Mouse (Mus musculus): ENCODE measurements around the gene Ube2k. TPM values are rescaled to one million over a fixed set of nuclear protein-coding genes. Genes with fewer than 3 reads are reported as not detected.
A peak's percentile ranks its signal among the peaks of the same experiment; 100 is the strongest.

Gene Ube2k
- polyA plus RNA-seq, 1 experiment from 2014 or later, result 122 TPM

DNA sequence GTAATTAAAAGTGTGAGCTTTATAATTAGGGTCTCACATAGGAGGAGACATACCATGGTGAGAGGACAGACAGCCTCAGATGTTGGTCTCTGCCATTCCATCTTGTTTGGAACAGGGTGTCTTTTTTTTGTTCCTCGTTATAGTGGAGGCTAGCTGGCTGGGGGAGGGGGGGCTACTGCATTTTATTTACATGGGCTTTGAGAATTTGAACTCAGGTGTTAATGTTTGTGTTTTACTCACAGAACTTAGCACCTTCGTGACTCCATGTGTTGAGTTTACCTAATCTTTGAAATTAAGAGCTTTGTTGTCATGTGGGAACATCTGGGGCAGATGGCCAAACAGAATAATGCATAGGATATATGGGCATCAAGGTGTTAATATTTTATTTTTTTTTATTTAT, 7.6 kb downstream of the Ube2k start:
- H3K9me3 ChIP-seq (ENCODE audit: control insufficient read depth, low read length), result no peaks in the 10 kb centered on the region
- 91% methylated on average over 2 of the region's 2 CpGs for WGBS
- no peaks in the 10 kb centered on the region for H3K27me3 ChIP-seq (replicated peaks; ENCODE audit: control insufficient read depth, insufficient read depth, low read length)
- no peak overlapping the region for H3K27ac ChIP-seq (replicated peaks; ENCODE audit: low read depth, low read length)
- H3K9ac ChIP-seq (ENCODE audit: low read depth, low read length), result no peak overlapping the region
- H3K4me2 ChIP-seq (ENCODE audit: low read depth, low read length), result no peak overlapping the region
- ATAC-seq (ENCODE audit: low read depth) (no peak), DNase-seq (ENCODE audit: low spot score) (no peak)
- no peak overlapping the region for H3K4me3 ChIP-seq (ENCODE audit: low read depth, low read length)
- no peaks in the 10 kb centered on the region for H3K36me3 ChIP-seq (ENCODE audit: control insufficient read depth, insufficient read depth, low read length)
- H3K4me1 ChIP-seq (ENCODE audit: control insufficient read depth, insufficient read depth, low read length), result no peaks in the 10 kb centered on the region

DNA sequence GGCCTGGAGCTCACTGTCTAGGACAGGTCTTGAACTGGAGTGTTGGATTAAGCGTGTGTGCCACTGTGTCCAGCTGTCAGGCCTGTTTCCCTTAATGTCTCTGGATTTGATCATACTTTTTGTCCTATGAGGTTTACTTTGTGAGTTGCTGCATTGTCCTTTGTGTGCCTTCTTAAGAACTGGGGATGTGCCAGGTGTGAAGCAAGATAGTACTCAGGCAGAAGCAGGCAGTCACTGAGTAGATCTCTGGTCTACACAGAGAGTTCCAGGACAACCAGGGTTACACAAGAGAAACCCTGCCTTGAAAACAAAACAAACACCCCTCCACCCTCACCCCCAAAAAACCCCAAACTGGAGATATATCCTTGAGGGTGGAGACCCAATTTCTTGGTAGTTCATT, 12.6 kb downstream of the Ube2k start:
- ATAC-seq (ENCODE audit: low read depth) (no peak), DNase-seq (ENCODE audit: low spot score) (no peak)
- no peak overlapping the region for H3K4me3 ChIP-seq (ENCODE audit: low read depth, low read length)
- 0 out of 2 replicates have a peak overlapping the region, but pooled peaks have one; percentile 8 for H3K27ac ChIP-seq (replicated peaks; ENCODE audit: low read depth, low read length)
- H3K9me3 ChIP-seq (ENCODE audit: control insufficient read depth, low read length), result no peaks in the 10 kb centered on the region
- peaks cover 4% of the 10 kb centered on the region; the same call in 1 of the 2 replicates for H3K36me3 ChIP-seq (ENCODE audit: control insufficient read depth, insufficient read depth, low read length)
- no peaks in the 10 kb centered on the region for H3K4me1 ChIP-seq (ENCODE audit: control insufficient read depth, insufficient read depth, low read length)
- no peak overlapping the region for H3K9ac ChIP-seq (ENCODE audit: low read depth, low read length)
- H3K27me3 ChIP-seq (replicated peaks; ENCODE audit: control insufficient read depth, insufficient read depth, low read length), result no peaks in the 10 kb centered on the region
- H3K4me2 ChIP-seq (ENCODE audit: low read depth, low read length), result no peak overlapping the region
- 89% methylated on average over 1 of the region's 1 CpGs for WGBS

DNA sequence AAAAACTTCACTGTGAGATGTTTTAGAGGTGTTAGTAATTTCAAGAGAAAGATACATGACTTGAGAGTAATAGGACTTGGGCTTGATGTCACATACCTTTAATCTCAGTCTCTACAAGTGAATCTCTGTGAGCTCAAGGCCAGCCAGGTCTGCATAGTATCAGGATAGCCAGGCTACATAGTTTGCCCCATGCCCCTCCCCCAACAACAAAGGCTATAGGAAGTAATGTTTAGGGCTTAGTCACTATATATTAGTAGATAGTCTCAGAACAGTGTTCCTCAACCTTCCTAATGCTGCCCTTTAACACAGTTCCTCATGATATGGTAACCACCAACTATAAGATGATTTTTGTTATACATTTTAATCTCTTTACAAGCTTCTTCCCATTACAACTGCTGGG, 20.1 kb downstream of the Ube2k start:
- Histone ChIP-seq H3K4me2 (ENCODE audit: low read depth, low read length) (no peak overlapping the region), H3K9ac (ENCODE audit: low read depth, low read length) (no peak overlapping the region), H3K27ac (replicated peaks; ENCODE audit: low read depth, low read length) (no peak overlapping the region), H3K27me3 (replicated peaks; ENCODE audit: control insufficient read depth, insufficient read depth, low read length) (no peaks in the 10 kb centered on the region), H3K36me3 (ENCODE audit: control insufficient read depth, insufficient read depth, low read length) (peaks cover 9% of the 10 kb centered on the region), H3K9me3 (ENCODE audit: control insufficient read depth, low read length) (no peaks in the 10 kb centered on the region), H3K4me1 (ENCODE audit: control insufficient read depth, insufficient read depth, low read length) (no peaks in the 10 kb centered on the region), H3K4me3 (ENCODE audit: low read depth, low read length) (no peak overlapping the region)
- ATAC-seq (ENCODE audit: low read depth) (no peak), DNase-seq (ENCODE audit: low spot score) (no peak)

DNA sequence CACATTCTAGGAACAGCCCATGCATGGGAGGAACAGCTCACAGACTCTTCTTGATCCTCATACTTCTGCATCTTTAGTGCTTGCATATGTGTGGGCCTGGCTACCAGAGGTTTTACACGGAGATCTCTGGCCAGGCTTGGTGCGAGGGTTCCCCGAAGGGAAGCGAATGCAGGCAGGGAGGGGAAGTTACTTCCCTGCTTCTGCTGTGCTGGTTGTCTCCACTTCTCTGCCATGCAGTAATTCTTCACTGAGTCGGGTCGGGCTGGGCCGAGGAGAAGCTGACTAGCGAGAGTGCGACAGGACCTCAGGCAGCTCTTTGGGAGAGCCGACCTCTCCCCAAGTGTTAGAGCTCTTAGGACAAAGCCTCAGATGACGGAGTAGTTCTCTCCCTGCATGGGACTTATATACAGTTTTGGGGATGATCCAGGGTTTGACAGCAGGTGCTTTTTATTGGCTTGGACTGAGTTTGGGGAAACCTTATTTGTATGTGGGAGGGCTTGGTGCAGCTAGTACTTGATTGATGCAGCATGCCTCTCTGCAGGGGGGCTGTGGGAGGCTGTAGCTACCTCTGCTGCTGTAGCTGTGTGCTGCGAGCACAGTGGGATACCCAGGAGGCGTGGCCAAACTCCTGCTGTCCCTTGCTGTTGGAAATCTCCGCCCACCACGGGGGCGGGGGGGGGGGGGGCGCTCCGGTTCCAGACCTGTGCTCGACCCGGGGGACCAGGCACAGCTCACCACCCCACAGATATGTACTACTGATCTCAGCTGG, 24.3 kb downstream of the Ube2k start:
- Histone ChIP-seq H3K9me3 (ENCODE audit: control insufficient read depth, low read length) (no peaks in the 10 kb centered on the region), H3K9ac (ENCODE audit: low read depth, low read length) (no peak overlapping the region), H3K4me1 (ENCODE audit: control insufficient read depth, insufficient read depth, low read length) (no peaks in the 10 kb centered on the region), H3K27ac (replicated peaks; ENCODE audit: low read depth, low read length) (no peak overlapping the region), H3K27me3 (replicated peaks; ENCODE audit: control insufficient read depth, insufficient read depth, low read length) (no peaks in the 10 kb centered on the region), H3K4me3 (ENCODE audit: low read depth, low read length) (no peak overlapping the region), H3K4me2 (ENCODE audit: low read depth, low read length) (no peak overlapping the region), H3K36me3 (ENCODE audit: control insufficient read depth, insufficient read depth, low read length) (peaks cover 5% of the 10 kb centered on the region; the same call in 1 of the 2 replicates)
- WGBS, result 42% methylated on average over 17 of the region's 20 CpGs
- DNase-seq (ENCODE audit: low spot score), result peak; percentile 12
- no peak for ATAC-seq (ENCODE audit: low read depth)

DNA sequence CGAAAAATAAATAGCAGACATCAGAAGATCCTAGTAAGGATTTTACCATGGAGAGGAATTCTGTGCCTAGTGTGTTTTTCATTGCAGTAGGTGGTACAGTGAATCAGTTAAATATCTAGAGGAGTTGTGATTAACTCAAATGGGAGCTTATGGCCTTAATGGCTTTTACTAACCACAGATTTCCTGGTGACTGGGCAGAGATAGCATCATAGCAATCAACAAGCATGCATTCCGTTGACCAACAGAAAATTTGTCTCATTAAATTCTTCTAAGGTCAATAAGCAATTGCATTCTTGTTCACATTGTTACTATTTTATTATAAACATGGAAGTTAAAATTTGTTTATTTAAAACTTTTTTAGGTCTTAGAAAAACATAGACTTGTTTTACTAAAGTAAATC, 28.5 kb downstream of the Ube2k start:
- H3K27me3 ChIP-seq (replicated peaks; ENCODE audit: control insufficient read depth, insufficient read depth, low read length), result no peaks in the 10 kb centered on the region
- no peak overlapping the region for H3K4me2 ChIP-seq (ENCODE audit: low read depth, low read length)
- DNase-seq (ENCODE audit: low spot score) (no peak), ATAC-seq (ENCODE audit: low read depth) (no peak)
- H3K9ac ChIP-seq (ENCODE audit: low read depth, low read length), result no peak overlapping the region
- no peak overlapping the region for H3K4me3 ChIP-seq (ENCODE audit: low read depth, low read length)
- peaks cover 26% of the 10 kb centered on the region for H3K36me3 ChIP-seq (ENCODE audit: control insufficient read depth, insufficient read depth, low read length)
- no peaks in the 10 kb centered on the region for H3K9me3 ChIP-seq (ENCODE audit: control insufficient read depth, low read length)
- no peaks in the 10 kb centered on the region for H3K4me1 ChIP-seq (ENCODE audit: control insufficient read depth, insufficient read depth, low read length)
- WGBS, result 79% methylated on average over 2 of the region's 2 CpGs
- H3K27ac ChIP-seq (replicated peaks; ENCODE audit: low read depth, low read length), result no peak overlapping the region

DNA sequence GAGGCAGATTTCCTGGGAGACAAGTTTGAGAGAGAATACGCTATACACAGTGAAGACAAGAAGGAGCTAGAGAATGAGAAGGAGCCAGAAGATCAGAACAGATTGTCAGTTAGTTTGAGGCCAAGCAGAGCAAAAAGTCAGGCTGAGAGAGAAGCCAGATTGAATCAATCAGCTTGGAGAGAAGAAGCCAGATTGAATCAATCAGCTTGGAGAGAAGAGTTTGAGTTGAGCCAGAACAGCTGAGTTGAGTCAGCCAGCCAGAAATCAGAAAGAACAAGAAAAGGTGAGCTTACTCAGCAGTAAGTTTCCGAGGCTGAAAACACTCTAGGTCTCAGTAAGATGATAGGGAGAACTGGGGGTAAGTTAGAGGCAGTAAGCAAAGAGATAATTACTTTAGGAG, 37.8 kb downstream of the Ube2k start:
- Histone ChIP-seq H3K27ac (replicated peaks; ENCODE audit: low read depth, low read length) (no peak overlapping the region), H3K36me3 (ENCODE audit: control insufficient read depth, insufficient read depth, low read length) (peaks cover 37% of the 10 kb centered on the region), H3K4me2 (ENCODE audit: low read depth, low read length) (no peak overlapping the region), H3K9me3 (ENCODE audit: control insufficient read depth, low read length) (no peaks in the 10 kb centered on the region), H3K4me1 (ENCODE audit: control insufficient read depth, insufficient read depth, low read length) (no peaks in the 10 kb centered on the region; the same call in 1 of the 2 replicates), H3K4me3 (ENCODE audit: low read depth, low read length) (no peak overlapping the region), H3K9ac (ENCODE audit: low read depth, low read length) (no peak overlapping the region), H3K27me3 (replicated peaks; ENCODE audit: control insufficient read depth, insufficient read depth, low read length) (no peaks in the 10 kb centered on the region)
- DNase-seq (ENCODE audit: low spot score) (peak; percentile 31), ATAC-seq (ENCODE audit: low read depth) (no peak)
- WGBS, result 60% methylated on average over 2 of the region's 2 CpGs

DNA sequence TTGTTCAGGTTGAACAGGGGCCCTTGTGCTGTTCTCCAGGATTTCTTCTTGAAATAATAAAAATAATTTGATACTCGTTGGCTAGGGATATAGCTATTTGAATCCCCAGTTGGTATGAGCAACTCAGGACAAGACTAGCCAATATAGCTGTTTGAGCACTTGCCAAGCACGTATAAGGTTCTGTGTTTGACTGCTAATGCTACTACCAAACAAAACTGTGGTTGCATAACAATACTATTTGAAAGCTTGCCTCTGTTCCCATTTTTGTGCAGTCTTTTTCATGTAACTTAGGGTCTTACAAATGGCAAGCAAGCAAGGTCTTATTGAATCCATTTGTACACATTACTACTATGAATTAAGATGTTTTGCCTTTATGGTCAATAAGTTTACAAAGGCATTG, 38.9 kb downstream of the Ube2k start:
- Histone ChIP-seq H3K36me3 (ENCODE audit: control insufficient read depth, insufficient read depth, low read length) (peaks cover 35% of the 10 kb centered on the region), H3K27ac (replicated peaks; ENCODE audit: low read depth, low read length) (no peak overlapping the region), H3K9me3 (ENCODE audit: control insufficient read depth, low read length) (no peaks in the 10 kb centered on the region), H3K27me3 (replicated peaks; ENCODE audit: control insufficient read depth, insufficient read depth, low read length) (no peaks in the 10 kb centered on the region), H3K4me3 (ENCODE audit: low read depth, low read length) (no peak overlapping the region), H3K9ac (ENCODE audit: low read depth, low read length) (no peak overlapping the region), H3K4me1 (ENCODE audit: control insufficient read depth, insufficient read depth, low read length) (no peaks in the 10 kb centered on the region; the same call in 1 of the 2 replicates), H3K4me2 (ENCODE audit: low read depth, low read length) (no peak overlapping the region)
- peak; percentile 15 for DNase-seq (ENCODE audit: low spot score)
- WGBS, result 74% methylated on average over 2 of the region's 2 CpGs
- no peak for ATAC-seq (ENCODE audit: low read depth)

DNA sequence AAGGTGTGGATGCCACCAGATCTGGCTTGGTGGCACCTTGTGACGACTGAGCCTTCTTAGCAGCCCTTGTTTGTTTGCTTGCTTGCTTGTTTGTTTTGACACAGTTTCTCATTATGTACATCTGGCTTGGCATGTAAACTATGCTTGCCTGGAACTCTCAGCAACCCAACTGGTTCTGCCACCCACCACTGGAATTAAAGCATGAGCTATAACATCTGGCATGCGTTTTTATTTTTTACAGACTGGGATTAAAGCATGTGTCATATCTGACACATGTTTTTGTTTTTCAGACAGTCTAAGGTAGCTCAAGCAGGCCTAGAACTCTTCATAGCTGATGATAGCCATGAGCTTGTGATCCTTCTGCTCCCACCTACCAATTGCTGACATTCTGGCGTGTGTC, 41.5 kb downstream of the Ube2k start:
- H3K4me2 ChIP-seq (ENCODE audit: low read depth, low read length), result no peak overlapping the region
- peak; percentile 8 for DNase-seq (ENCODE audit: low spot score)
- no peaks in the 10 kb centered on the region for H3K9me3 ChIP-seq (ENCODE audit: control insufficient read depth, low read length)
- 69% methylated on average over 3 of the region's 3 CpGs for WGBS
- H3K36me3 ChIP-seq (ENCODE audit: control insufficient read depth, insufficient read depth, low read length), result peaks cover 39% of the 10 kb centered on the region
- no peak overlapping the region for H3K4me3 ChIP-seq (ENCODE audit: low read depth, low read length)
- H3K27me3 ChIP-seq (replicated peaks; ENCODE audit: control insufficient read depth, insufficient read depth, low read length), result no peaks in the 10 kb centered on the region
- H3K4me1 ChIP-seq (ENCODE audit: control insufficient read depth, insufficient read depth, low read length), result no peaks in the 10 kb centered on the region; the same call in 1 of the 2 replicates
- H3K27ac ChIP-seq (replicated peaks; ENCODE audit: low read depth, low read length), result no peak overlapping the region
- H3K9ac ChIP-seq (ENCODE audit: low read depth, low read length), result no peak overlapping the region
- ATAC-seq (ENCODE audit: low read depth), result no peak

DNA sequence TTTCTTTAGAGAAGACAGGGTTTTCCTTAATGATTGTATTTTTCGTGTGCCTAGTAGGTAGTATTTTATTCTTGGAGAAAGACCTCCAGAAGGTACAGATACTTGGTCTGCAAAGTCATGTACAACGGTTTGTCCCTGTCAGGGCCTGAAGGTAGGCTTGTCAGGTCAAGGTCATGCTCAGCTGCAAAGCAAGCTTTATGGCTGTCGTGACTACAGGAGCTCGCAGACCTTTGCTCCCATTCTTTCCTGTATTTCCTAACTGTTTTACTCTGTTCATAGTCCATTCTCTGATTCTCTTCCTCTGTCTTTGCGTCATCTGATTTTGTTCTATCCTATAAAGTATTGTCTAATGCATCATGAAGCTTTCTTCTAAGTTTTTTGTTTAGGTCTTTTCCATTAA, 49.3 kb downstream of the Ube2k start:
- no peak overlapping the region for H3K4me2 ChIP-seq (ENCODE audit: low read depth, low read length)
- ATAC-seq (ENCODE audit: low read depth) (no peak), DNase-seq (ENCODE audit: low spot score) (no peak)
- H3K27me3 ChIP-seq (replicated peaks; ENCODE audit: control insufficient read depth, insufficient read depth, low read length), result no peaks in the 10 kb centered on the region
- H3K9me3 ChIP-seq (ENCODE audit: control insufficient read depth, low read length), result no peaks in the 10 kb centered on the region
- peaks cover 61% of the 10 kb centered on the region for H3K36me3 ChIP-seq (ENCODE audit: control insufficient read depth, insufficient read depth, low read length)
- no peak overlapping the region for H3K27ac ChIP-seq (replicated peaks; ENCODE audit: low read depth, low read length)
- no peak overlapping the region for H3K9ac ChIP-seq (ENCODE audit: low read depth, low read length)
- H3K4me1 ChIP-seq (ENCODE audit: control insufficient read depth, insufficient read depth, low read length), result no peaks in the 10 kb centered on the region
- 81% methylated on average over 5 of the region's 5 CpGs for WGBS
- H3K4me3 ChIP-seq (ENCODE audit: low read depth, low read length), result no peak overlapping the region
